Mouse (Mus musculus) embryonic fibroblast, embryonic 13.5 days (primary cell): ENCODE data around the gene Pop7.

Source experiments
- CTCF ChIP-seq: IDR thresholded peaks from 2 replicates; pipeline ENCODE4 v1.5.1; 2011; ENCODE audit warnings: mild to moderate bottlenecking, control low read depth, low read length, moderate library complexity, borderline replicate concordance; ENCODE audit not compliant: insufficient read depth
- POLR2A ChIP-seq: IDR thresholded peaks from 2 replicates; pipeline ENCODE4 v1.6.1; 2011; ENCODE audit warnings: low read depth, mild to moderate bottlenecking, control low read depth, low read length, moderate library complexity

GRCm38 (mm10) chr5:137500186-137500585, 2.1 kb downstream of the Pop7 start:
- TF ChIP-seq CTCF (no peak), POLR2A (no peak; the same call in 1 of the 2 replicates)
